ENCODE assay signal across 27 mouse cellular contexts in the genomic region with DNA sequence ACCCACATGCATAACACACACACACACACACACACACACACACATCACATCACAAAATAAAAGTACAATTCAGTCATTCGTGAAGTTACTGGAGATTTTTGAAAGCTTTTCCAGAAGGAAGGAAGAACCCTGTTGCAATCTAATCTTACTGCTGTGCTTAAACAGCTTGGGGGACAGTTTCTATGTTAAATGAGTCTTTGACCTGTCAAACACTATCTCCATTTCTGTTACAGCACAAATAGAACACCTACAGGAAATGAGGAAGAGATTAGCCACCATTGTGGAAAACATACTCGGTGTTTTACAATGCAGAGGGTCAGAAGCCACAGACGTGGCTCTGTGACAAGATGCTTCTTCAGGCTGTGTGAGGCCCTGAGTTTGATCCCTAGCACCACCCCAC.
A peak's percentile ranks its signal among the peaks of the same experiment; 100 is the strongest.
DNase-seq lines count a peak whose midpoint lies in the region; ATAC-seq and TF ChIP-seq lines count a peak whose summit lies in the region.
"Had no signal": no experiment of that assay in that cellular context is flagged by ENCODE, and none has a peak within 500 bp of the region (broad histone marks: within the 10 kb centered on the region; RNA-seq: fewer than 3 reads in every experiment).

No protein-coding gene starts in this region.

- H3K4me1 ChIP-seq in heart, embryonic 12.5 days (replicated peaks): peaks cover 57% of the 10 kb centered on the region
- peaks cover 44% of the 10 kb centered on the region for H3K4me1 ChIP-seq in heart, embryonic 15.5 days (replicated peaks)
- peaks cover 40% of the 10 kb centered on the region for H3K4me1 ChIP-seq in heart, embryonic 11.5 days (ENCODE audit: control insufficient read depth, insufficient read depth, low read length)
- H3K4me1 ChIP-seq in kidney, postnatal 0 days (replicated peaks; ENCODE audit: insufficient read depth, low read length): peaks cover 14% of the 10 kb centered on the region; the same call in 1 of the 2 replicates

- no peak for TF ChIP-seq CTCF in kidney, postnatal 0 days (IDR thresholded peaks at IDR 0.05; ENCODE audit: low read depth)

- H3K4me2 ChIP-seq in heart, embryonic 12.5 days: no peak overlapping the region
- H3K4me2 ChIP-seq in heart, embryonic 15.5 days: no peak overlapping the region
- H3K4me2 ChIP-seq in heart, embryonic 11.5 days: no peak overlapping the region
- no peak overlapping the region for H3K4me2 ChIP-seq in kidney, postnatal 0 days (ENCODE audit: low read length)
- H3K4me2 ChIP-seq: hindbrain, embryonic 13.5 days; kidney, embryonic 15.5 days had no signal

- no peak overlapping the region for H3K4me3 ChIP-seq in heart, embryonic 12.5 days
- H3K4me3 ChIP-seq in heart, embryonic 15.5 days: no peak overlapping the region
- H3K4me3 ChIP-seq in heart, embryonic 11.5 days (ENCODE audit: low read depth, low read length): no peak overlapping the region
- H3K4me3 ChIP-seq in kidney, postnatal 0 days (replicated peaks; ENCODE audit: low read depth, low read length): no peak overlapping the region
- H3K4me3 ChIP-seq: gastrocnemius, adult 2 months; hindbrain, embryonic 10.5 days; hindbrain, embryonic 13.5 days; kidney, embryonic 15.5 days had no signal

- H3K27ac ChIP-seq in heart, embryonic 12.5 days (ENCODE audit: poor library complexity, severe bottlenecking): peak overlapping the region; percentile 62
- H3K27ac ChIP-seq in heart, embryonic 15.5 days: peak overlapping the region; percentile 35; the same call in 1 of the 2 replicates
- no peak overlapping the region for H3K27ac ChIP-seq in heart, embryonic 11.5 days (ENCODE audit: low read depth, low read length)
- 0 out of 2 replicates have a peak overlapping the region, but pooled peaks have one; percentile 5 for H3K27ac ChIP-seq in kidney, postnatal 0 days
- H3K27ac ChIP-seq: gastrocnemius, adult 2 months; hindbrain, embryonic 10.5 days; hindbrain, embryonic 13.5 days; kidney, embryonic 15.5 days had no signal

- no peak for ATAC-seq in heart, embryonic 12.5 days (ENCODE audit: insufficient number of reproducible peaks, low FRiP score)
- ATAC-seq in heart, embryonic 15.5 days (replicated peaks; ENCODE audit: insufficient number of reproducible peaks, insufficient read depth, low FRiP score, low read depth): no peak
- no peak for ATAC-seq in heart, embryonic 11.5 days (replicated peaks; ENCODE audit: insufficient number of reproducible peaks, low FRiP score, low TSS enrichment)
- no peak for ATAC-seq in kidney, postnatal 0 days (replicated peaks; ENCODE audit: low FRiP score, low read depth)
- peak; percentile 44 for ATAC-seq in megakaryocyte progenitor cell, adult 5-6 weeks (replicated peaks; ENCODE audit: poor library complexity)
- ATAC-seq: forebrain, embryonic 14.5 days; forebrain, postnatal 0 days; hindbrain, embryonic 16.5 days; intestine, embryonic 16.5 days; Patski had no signal

- H3K9me3 ChIP-seq in heart, embryonic 12.5 days (replicated peaks): no peaks in the 10 kb centered on the region
- H3K9me3 ChIP-seq in heart, embryonic 15.5 days (replicated peaks): no peaks in the 10 kb centered on the region
- H3K9me3 ChIP-seq in heart, embryonic 11.5 days (replicated peaks; ENCODE audit: control insufficient read depth, low read length): no peaks in the 10 kb centered on the region
- no peaks in the 10 kb centered on the region for H3K9me3 ChIP-seq in kidney, postnatal 0 days (replicated peaks; ENCODE audit: low read length)
- H3K9me3 ChIP-seq: G1E; hindbrain, embryonic 10.5 days; hindbrain, embryonic 13.5 days; kidney, embryonic 15.5 days had no signal

- intact Hi-C loops in heart, postnatal 14 days (cut with DNase I): no loop called here

- peaks cover 13% of the 10 kb centered on the region; the same call in 1 of the 2 replicates for H3K36me3 ChIP-seq in heart, embryonic 12.5 days
- peaks cover 4% of the 10 kb centered on the region; the same call in 1 of the 2 replicates for H3K36me3 ChIP-seq in heart, embryonic 15.5 days
- H3K36me3 ChIP-seq in heart, embryonic 11.5 days (ENCODE audit: control insufficient read depth, insufficient read depth, low read length): no peaks in the 10 kb centered on the region
- no peaks in the 10 kb centered on the region for H3K36me3 ChIP-seq in kidney, postnatal 0 days (ENCODE audit: insufficient read depth, low read length)
- H3K36me3 ChIP-seq: G1E; hindbrain, embryonic 10.5 days; hindbrain, embryonic 13.5 days; kidney, embryonic 15.5 days had no signal

- no peak overlapping the region for H3K9ac ChIP-seq in heart, embryonic 12.5 days
- no peak overlapping the region for H3K9ac ChIP-seq in heart, embryonic 15.5 days
- H3K9ac ChIP-seq in heart, embryonic 11.5 days (ENCODE audit: low read depth, low read length): no peak overlapping the region
- no peak overlapping the region for H3K9ac ChIP-seq in kidney, postnatal 0 days (ENCODE audit: low read depth, low read length)
- H3K9ac ChIP-seq: forebrain, postnatal 0 days; hindbrain, embryonic 13.5 days; kidney, embryonic 15.5 days had no signal

- H3K27me3 ChIP-seq in heart, embryonic 12.5 days (replicated peaks): no peaks in the 10 kb centered on the region
- no peaks in the 10 kb centered on the region for H3K27me3 ChIP-seq in heart, embryonic 15.5 days
- H3K27me3 ChIP-seq in heart, embryonic 11.5 days (ENCODE audit: control insufficient read depth, insufficient read depth, low read length): no peaks in the 10 kb centered on the region
- no peaks in the 10 kb centered on the region for H3K27me3 ChIP-seq in kidney, postnatal 0 days (ENCODE audit: insufficient read depth, low read length)
- H3K27me3 ChIP-seq: CH12.LX; hindbrain, embryonic 13.5 days; kidney, embryonic 15.5 days; Patski had no signal

- DNase-seq in heart, postnatal 14 days: no peak
- DNase-seq in kidney, postnatal 0 days (ENCODE audit: low spot score): no peak
- no peak for DNase-seq in kidney, adult 11 months
- no peak for DNase-seq in adrenal gland, postnatal 36 days
- DNase-seq: adrenal gland, postnatal 10 days; B cell, adult 2 months; cerebellum, adult 11-12 months; cerebellum, adult 8-10 months; cerebellum, postnatal 10 days; forebrain, postnatal 0 days; gastrocnemius, adult 2 months; gastrocnemius, postnatal 14 days; heart, postnatal 10 days; kidney, adult 8-10 months had no signal

- WGBS in heart, embryonic 12.5 days: 40% methylated on average over 3 of the region's 3 CpGs
- 29% methylated on average over 3 of the region's 3 CpGs for WGBS in heart, embryonic 15.5 days
- WGBS in heart, embryonic 11.5 days (ENCODE audit: insufficient replicate concordance): 35% methylated on average over 3 of the region's 3 CpGs
- WGBS in kidney, postnatal 0 days: 73% methylated on average over 3 of the region's 3 CpGs
